Mouse (Mus musculus): ENCODE data around the gene Tubal3.
"Not testable (repeated sequence)": the region's sequence is repeated elsewhere in the genome, so short reads cannot be mapped to it uniquely, and the experiment has no call there.

Tubal3 gene

GRCm38 (mm10) chr13:3917571-3918311 is at the start of gene Tubal3, which contains the start of gene Net1:
Gene Tubal3, plus strand, starts transcription at chr13:3918274.
Gene Net1, minus strand, starts transcription at chr13:3918220.
- DNase-seq (ENCODE audit: inconsistent ontology term), result peak; percentile 91

GRCm38 (mm10) chr13:3869901-3870300 is 48.2 kb upstream of the Tubal3 start:
- no peak for DNase-seq (ENCODE audit: inconsistent ontology term)

GRCm38 (mm10) chr13:3872832-3873231 is 45.2 kb upstream of the Tubal3 start:
- no peak for DNase-seq (ENCODE audit: inconsistent ontology term)

- no peak for DNase-seq (ENCODE audit: inconsistent ontology term)
Measured at GRCm38 (mm10) chr13:3876448-3876847, 41.6 kb upstream of the Tubal3 start.

GRCm38 (mm10) chr13:3877185-3877584 is 40.9 kb upstream of the Tubal3 start:
- no peak for DNase-seq (ENCODE audit: inconsistent ontology term)

GRCm38 (mm10) chr13:3877679-3878220 is 40.3 kb upstream of the Tubal3 start:
- no peak for DNase-seq (ENCODE audit: inconsistent ontology term)

GRCm38 (mm10) chr13:3886663-3887062 is 31.4 kb upstream of the Tubal3 start:
- DNase-seq (ENCODE audit: inconsistent ontology term), result no peak

- no peak for DNase-seq (ENCODE audit: inconsistent ontology term)
Measured at GRCm38 (mm10) chr13:3889111-3889510, 29.0 kb upstream of the Tubal3 start.

- DNase-seq (ENCODE audit: inconsistent ontology term), result no peak
Measured at GRCm38 (mm10) chr13:3890061-3890460, 28.0 kb upstream of the Tubal3 start.

GRCm38 (mm10) chr13:3891479-3892087 is 26.5 kb upstream of the Tubal3 start:
- DNase-seq (ENCODE audit: inconsistent ontology term), result peak; percentile 17

- DNase-seq (ENCODE audit: inconsistent ontology term), result peak; percentile 17
Measured at GRCm38 (mm10) chr13:3892601-3893000, 25.5 kb upstream of the Tubal3 start.

- peak; percentile 88 for DNase-seq (ENCODE audit: inconsistent ontology term)
Measured at GRCm38 (mm10) chr13:3893126-3893734, 24.8 kb upstream of the Tubal3 start.

- no peak for DNase-seq (ENCODE audit: inconsistent ontology term)
Measured at GRCm38 (mm10) chr13:3894549-3894948, 23.5 kb upstream of the Tubal3 start.

- no peak for DNase-seq (ENCODE audit: inconsistent ontology term)
Measured at GRCm38 (mm10) chr13:3895397-3895980, 22.6 kb upstream of the Tubal3 start.

GRCm38 (mm10) chr13:3896032-3896431 is 22.0 kb upstream of the Tubal3 start:
- DNase-seq (ENCODE audit: inconsistent ontology term), result no peak

- DNase-seq (ENCODE audit: inconsistent ontology term), result no peak
Measured at GRCm38 (mm10) chr13:3896913-3897312, 21.2 kb upstream of the Tubal3 start.

- DNase-seq (ENCODE audit: inconsistent ontology term), result not testable (repeated sequence)
Measured at GRCm38 (mm10) chr13:3898202-3898601, 19.9 kb upstream of the Tubal3 start.

GRCm38 (mm10) chr13:3899301-3899700 is 18.8 kb upstream of the Tubal3 start:
- DNase-seq (ENCODE audit: inconsistent ontology term), result no peak

- no peak for DNase-seq (ENCODE audit: inconsistent ontology term)
Measured at GRCm38 (mm10) chr13:3907151-3907696, 10.8 kb upstream of the Tubal3 start.

- DNase-seq (ENCODE audit: inconsistent ontology term), result no peak
Measured at GRCm38 (mm10) chr13:3908262-3908661, 9.8 kb upstream of the Tubal3 start.

GRCm38 (mm10) chr13:3910356-3910755 is 7.7 kb upstream of the Tubal3 start:
- DNase-seq (ENCODE audit: inconsistent ontology term), result no peak

- no peak for DNase-seq (ENCODE audit: inconsistent ontology term)
Measured at GRCm38 (mm10) chr13:3913504-3913903, 4.6 kb upstream of the Tubal3 start.

Data from Muller cell, postnatal 12 days (primary cell).